Mouse (Mus musculus): ENCODE results near the gene Gckr. TPM values are rescaled to one million over a fixed set of nuclear protein-coding genes. Genes with fewer than 3 reads are reported as not detected.

Gene Gckr
- polyA plus RNA-seq, 1 experiment from 2014 or later: 0.10 TPM

DNA sequence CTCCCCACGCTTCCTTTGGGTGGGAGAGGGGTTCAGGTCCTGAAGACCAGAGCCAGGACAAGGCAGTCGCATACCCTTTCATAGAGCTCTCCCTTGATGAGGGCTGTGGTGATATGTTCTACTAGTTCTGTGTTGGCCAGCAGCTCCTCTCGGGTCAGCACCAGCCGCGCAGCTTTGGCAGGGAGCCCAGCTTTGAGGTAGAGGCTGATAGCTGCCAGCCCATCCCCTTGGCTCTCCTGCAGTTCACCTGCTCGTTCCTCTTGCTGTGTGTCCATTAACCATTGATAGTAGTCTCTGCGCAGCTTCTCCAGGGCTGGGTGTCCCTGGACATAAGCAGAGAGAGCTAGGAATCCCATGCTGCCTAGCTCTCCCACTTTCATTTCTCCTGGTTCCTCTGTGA, 31.1 kb upstream of the Gckr start:
- Histone ChIP-seq H3K4me2 (no peak overlapping the region), H3K4me1 (no peaks in the 10 kb centered on the region), H3K9ac (replicated peaks) (no peak overlapping the region), H3K27ac (replicated peaks) (no peak overlapping the region), H3K4me3 (replicated peaks) (no peak overlapping the region), H3K36me3 (peaks cover 94% of the 10 kb centered on the region), H3K9me3 (replicated peaks) (no peaks in the 10 kb centered on the region), H3K27me3 (replicated peaks) (no peaks in the 10 kb centered on the region)
- WGBS: 90% methylated on average over 7 of the region's 7 CpGs
- ATAC-seq (ENCODE audit: low FRiP score): no peak

DNA sequence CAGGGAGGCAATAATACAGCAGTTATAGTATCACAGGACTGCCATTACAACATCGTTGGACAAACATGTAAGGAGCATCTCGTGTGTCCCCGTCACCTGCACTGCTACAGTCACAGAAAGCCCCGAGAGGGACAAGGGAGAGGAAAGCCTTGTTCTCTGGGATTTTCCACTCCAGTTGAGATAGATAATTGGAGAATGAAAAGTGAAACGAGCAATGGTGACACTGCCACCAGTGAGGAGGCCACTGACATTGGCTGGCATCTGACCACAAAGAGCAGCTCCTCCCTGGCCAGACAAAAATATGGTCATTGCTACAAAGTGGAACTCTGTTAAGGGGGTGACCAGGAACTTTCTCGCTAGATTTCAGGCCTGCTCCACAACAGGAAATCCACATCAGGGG, 29.6 kb upstream of the Gckr start:
- no peak overlapping the region for H3K4me2 ChIP-seq
- H3K36me3 ChIP-seq: peaks cover 92% of the 10 kb centered on the region
- no peak overlapping the region for H3K27ac ChIP-seq (replicated peaks)
- no peaks in the 10 kb centered on the region for H3K4me1 ChIP-seq
- H3K27me3 ChIP-seq (replicated peaks): no peaks in the 10 kb centered on the region
- whole genome bisulfite sequencing: 60% methylated on average over 6 of the region's 6 CpGs
- 0 out of 2 replicates have a peak overlapping the region, but pooled peaks have one; percentile 10 for H3K9ac ChIP-seq (replicated peaks)
- H3K4me3 ChIP-seq (replicated peaks): no peak overlapping the region
- no peak for ATAC-seq (ENCODE audit: low FRiP score)
- no peaks in the 10 kb centered on the region for H3K9me3 ChIP-seq (replicated peaks)

DNA sequence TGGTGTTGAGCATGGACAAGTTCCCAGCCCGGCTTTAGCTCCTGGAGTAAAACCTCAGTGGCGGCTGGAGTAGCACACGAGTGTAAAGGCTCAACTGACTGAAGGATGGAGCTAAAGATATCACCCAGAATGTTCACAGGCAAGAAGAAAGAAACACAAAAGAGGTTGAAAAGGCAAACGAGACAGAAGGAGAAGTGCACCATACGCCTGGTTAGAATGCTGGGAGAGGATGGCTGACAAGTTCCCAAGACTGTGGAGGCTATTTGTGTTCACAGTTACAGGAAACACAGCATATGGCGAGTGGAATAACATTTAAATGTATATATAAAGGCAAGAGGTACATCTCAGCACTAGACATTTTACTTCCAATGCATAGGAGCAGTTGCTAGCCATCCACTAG, 24.2 kb upstream of the Gckr start:
- WGBS: 92% methylated on average over 6 of the region's 6 CpGs
- Histone ChIP-seq H3K4me2 (no peak overlapping the region), H3K4me1 (no peaks in the 10 kb centered on the region), H3K9me3 (replicated peaks) (no peaks in the 10 kb centered on the region), H3K27me3 (replicated peaks) (no peaks in the 10 kb centered on the region), H3K9ac (replicated peaks) (no peak overlapping the region), H3K27ac (replicated peaks) (no peak overlapping the region), H3K4me3 (replicated peaks) (no peak overlapping the region), H3K36me3 (peaks cover 78% of the 10 kb centered on the region)
- no peak for ATAC-seq (ENCODE audit: low FRiP score)

DNA sequence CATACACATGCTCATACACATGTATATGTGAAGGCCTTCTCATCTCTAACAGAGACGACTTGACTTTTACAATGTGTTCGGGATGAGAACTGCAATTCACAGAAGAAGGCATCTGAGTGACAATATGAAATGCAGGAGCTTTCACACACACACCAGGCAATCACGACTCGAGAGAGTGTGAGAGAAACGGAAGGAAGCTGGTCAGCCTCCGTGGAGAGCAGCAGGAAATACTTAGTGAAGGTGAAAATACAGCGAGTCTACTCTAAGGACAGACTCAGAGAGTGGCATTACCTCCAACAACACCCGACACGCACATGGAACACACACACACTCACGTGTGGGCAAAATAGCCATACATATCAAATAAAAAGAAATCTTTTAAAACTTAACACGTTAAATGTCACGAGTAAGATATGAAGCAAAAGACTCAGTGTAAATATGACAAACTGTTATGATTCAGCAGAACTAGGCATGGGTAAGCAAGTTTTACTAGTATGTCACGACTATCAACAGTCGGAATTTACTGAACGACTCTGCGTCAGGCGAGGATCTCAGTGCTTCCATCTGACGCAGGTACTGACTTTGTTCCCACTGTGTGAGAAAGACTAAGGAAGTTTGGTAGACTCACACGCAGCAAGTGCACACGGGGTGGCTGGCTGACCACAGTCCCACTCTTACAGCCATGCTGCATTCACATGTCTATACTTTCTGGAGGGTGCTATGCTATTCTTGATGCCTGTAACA, 17.8 kb upstream of the Gckr start:
- 91% methylated on average over 20 of the region's 20 CpGs for WGBS
- H3K9me3 ChIP-seq (replicated peaks): no peaks in the 10 kb centered on the region
- H3K27me3 ChIP-seq (replicated peaks): no peaks in the 10 kb centered on the region
- peaks cover 89% of the 10 kb centered on the region for H3K36me3 ChIP-seq
- no peak overlapping the region for H3K4me3 ChIP-seq (replicated peaks)
- no peak overlapping the region for H3K27ac ChIP-seq (replicated peaks)
- no peak overlapping the region for H3K9ac ChIP-seq (replicated peaks)
- H3K4me2 ChIP-seq: no peak overlapping the region
- no peaks in the 10 kb centered on the region for H3K4me1 ChIP-seq
- ATAC-seq (ENCODE audit: low FRiP score): no peak

DNA sequence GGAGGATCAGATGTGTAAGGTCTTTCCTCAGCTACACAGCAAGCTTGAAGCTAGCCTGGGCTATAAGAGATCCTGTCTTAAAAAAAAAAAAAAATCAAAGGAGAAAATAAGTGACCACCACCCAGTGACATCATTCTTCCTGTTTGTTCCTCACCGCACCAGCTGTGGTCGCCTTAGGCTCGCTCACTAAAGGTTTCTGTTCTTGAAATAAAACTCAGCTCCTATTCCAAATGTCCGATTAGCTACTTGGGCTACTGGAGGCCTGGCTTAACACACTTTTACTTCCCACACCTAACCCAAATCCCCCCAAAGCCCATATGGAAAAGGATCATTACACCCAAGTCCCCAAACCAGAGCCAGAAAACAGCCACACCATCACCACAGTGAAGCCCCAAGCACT, 9.0 kb upstream of the Gckr start:
- H3K4me3 ChIP-seq (replicated peaks): no peak overlapping the region
- H3K27me3 ChIP-seq (replicated peaks): no peaks in the 10 kb centered on the region
- 85% methylated on average over 4 of the region's 4 CpGs for WGBS

DNA sequence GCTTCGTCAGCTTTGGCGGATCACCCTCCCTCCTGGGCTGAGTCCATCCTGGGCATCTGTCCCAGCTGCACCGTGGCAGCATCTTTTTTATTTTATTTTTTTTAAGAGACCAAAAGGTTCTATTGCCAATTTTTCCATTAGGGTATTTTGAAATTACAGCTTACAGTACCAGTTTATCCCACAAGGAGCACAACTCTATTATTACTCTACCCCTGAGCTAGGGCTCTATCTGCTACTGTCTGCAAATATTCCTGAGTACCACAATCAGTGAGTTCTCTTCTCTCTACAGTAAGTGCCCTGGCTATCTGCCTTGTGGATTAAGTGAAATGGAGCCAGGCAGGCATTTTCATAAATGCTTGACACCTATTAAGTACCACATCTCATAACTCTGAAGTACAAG, 8.6 kb upstream of the Gckr start:
- WGBS: 79% methylated on average over 3 of the region's 3 CpGs
- no peak for ATAC-seq (ENCODE audit: low FRiP score)

More for the DNA sequence above, 9.0 kb upstream of the Gckr start:
- Histone ChIP-seq H3K4me1 (peaks cover 34% of the 10 kb centered on the region), H3K9ac (replicated peaks) (no peak overlapping the region), H3K27ac (replicated peaks) (no peak overlapping the region), H3K36me3 (peaks cover 43% of the 10 kb centered on the region), H3K9me3 (replicated peaks) (no peaks in the 10 kb centered on the region), H3K4me2 (no peak overlapping the region)
- ATAC-seq (ENCODE audit: low FRiP score): no peak

DNA sequence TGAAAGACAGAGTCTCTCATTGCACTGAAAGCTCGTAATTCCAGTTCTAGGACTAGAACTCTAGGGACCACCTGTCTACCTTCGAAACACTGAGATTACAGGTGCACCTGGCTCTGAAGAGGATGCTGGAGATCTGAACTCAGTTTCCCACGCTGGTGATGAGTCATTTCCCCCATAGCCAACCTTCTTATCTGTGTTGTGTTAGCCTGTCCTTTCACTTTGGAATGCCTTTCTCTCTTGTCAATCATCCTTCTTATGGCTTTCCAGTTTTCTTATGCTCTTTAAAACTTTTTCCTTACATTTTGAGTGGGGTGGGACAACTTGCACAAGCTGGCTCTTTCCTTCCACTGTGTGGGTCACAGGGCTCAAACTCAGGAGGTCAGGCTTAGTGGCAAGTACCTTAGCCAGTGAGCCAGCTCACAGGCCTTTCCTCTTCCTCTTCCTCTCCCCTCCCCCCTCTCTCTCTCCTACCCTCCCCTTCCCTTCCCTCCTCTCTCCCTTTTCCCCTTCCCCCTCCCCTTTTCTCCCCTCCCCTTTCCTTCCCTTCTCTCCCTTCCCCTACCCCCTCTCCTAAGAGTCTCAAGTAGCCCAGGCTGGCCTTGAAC, 7.5 kb upstream of the Gckr start:
- Histone ChIP-seq H3K4me3 (replicated peaks) (peak overlapping the region; percentile 58; the same call in 1 of the 2 replicates), H3K9ac (replicated peaks) (no peak overlapping the region)

More for the DNA sequence above, 8.6 kb upstream of the Gckr start:
- Histone ChIP-seq H3K4me1 (peaks cover 39% of the 10 kb centered on the region), H3K4me2 (no peak overlapping the region), H3K27ac (replicated peaks) (no peak overlapping the region), H3K36me3 (peaks cover 43% of the 10 kb centered on the region), H3K27me3 (replicated peaks) (no peaks in the 10 kb centered on the region), H3K4me3 (replicated peaks) (no peak overlapping the region), H3K9ac (replicated peaks) (no peak overlapping the region), H3K9me3 (replicated peaks) (no peaks in the 10 kb centered on the region)

DNA sequence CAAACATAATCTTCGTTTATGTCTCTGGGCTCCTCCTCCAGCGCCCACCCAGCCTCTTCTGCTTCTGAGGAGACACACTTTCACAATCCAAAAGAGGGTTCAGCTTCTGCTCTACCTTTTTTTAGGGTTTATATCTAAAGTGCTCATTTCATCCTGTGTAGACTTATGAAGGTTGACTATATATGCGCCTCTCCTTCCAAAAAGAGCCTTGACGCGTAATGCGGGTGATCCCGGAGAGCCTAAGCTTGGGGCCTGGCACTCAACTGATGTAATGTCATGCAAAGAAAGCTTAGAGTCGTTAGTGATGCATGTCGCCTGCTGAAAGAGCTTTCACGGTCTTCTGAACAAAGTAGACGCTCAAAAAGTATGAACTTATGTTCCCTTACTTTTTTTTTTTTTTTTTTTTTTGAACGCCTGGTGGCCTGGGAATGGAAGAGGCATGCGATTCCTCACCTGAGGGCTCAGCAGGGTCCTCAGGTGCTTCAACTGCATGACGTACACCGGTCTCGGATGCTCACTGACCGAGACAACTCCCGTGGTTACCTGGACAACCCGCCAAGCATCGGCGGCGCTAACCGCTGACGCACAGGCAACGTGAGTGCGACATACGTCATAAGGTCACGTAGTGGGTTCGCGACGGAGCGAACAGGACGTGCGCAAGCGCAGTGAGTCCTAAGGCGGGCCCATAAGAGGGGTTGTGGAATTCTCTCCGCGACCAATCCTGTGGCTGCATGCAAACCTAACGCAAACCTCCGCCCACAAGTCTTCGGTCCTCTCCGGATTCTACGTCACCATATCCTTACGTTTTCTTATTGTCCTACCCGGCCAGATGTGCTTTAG, 6.5 kb upstream of the Gckr start, which contains the start of gene Ift172:
TSS of gene Ift172 (minus strand) at position 596 of the 840 bp plus-strand sequence.
- peak; percentile 92 for ATAC-seq (ENCODE audit: low FRiP score)
- no peaks in the 10 kb centered on the region for H3K9me3 ChIP-seq (replicated peaks)
- peaks cover 54% of the 10 kb centered on the region for H3K4me1 ChIP-seq
- H3K36me3 ChIP-seq: peaks cover 22% of the 10 kb centered on the region
- H3K27ac ChIP-seq (replicated peaks): peak within 1 kb of the TSS; percentile 87
- H3K4me2 ChIP-seq: peak within 1 kb of the TSS; percentile 83
- H3K27me3 ChIP-seq (replicated peaks): no peaks in the 10 kb centered on the region
- peak within 1 kb of the TSS; percentile 56 for H3K9ac ChIP-seq (replicated peaks)
- 3% methylated on average over 45 of the region's 45 CpGs for WGBS
- peak within 1 kb of the TSS; percentile 58 for H3K4me3 ChIP-seq (replicated peaks)

More for the DNA sequence above, 7.5 kb upstream of the Gckr start:
- Histone ChIP-seq H3K36me3 (peaks cover 32% of the 10 kb centered on the region), H3K27me3 (replicated peaks) (no peaks in the 10 kb centered on the region), H3K27ac (replicated peaks) (no peak overlapping the region), H3K4me1 (peaks cover 49% of the 10 kb centered on the region), H3K4me2 (peak overlapping the region; percentile 83), H3K9me3 (replicated peaks) (no peaks in the 10 kb centered on the region)
- no peak for ATAC-seq (ENCODE audit: low FRiP score)
- 78% methylated on average over 3 of the region's 3 CpGs for WGBS

DNA sequence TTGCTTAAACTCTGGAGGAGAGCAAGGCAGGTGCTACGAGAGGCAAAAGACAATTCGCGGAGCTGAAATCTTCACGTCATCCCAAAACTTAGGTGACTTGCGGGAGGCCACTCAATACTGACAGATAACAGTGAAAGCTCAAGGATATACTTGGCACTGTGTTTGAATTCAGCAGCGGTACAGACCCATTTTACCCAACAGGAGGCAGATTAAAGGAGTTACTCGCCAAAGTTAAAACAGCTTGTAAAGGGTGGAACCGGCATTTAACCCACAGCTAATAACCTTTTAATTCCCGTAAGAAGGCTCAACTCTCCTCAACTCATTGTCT, 5.9 kb upstream of the Gckr start:
- H3K4me1 ChIP-seq: peaks cover 56% of the 10 kb centered on the region
- H3K27me3 ChIP-seq (replicated peaks): no peaks in the 10 kb centered on the region
- H3K9ac ChIP-seq (replicated peaks): peak overlapping the region; percentile 56
- peak overlapping the region; percentile 87 for H3K27ac ChIP-seq (replicated peaks)
- peaks cover 16% of the 10 kb centered on the region for H3K36me3 ChIP-seq
- peak overlapping the region; percentile 58 for H3K4me3 ChIP-seq (replicated peaks)
- 4% methylated on average over 9 of the region's 9 CpGs for WGBS
- H3K9me3 ChIP-seq (replicated peaks): no peaks in the 10 kb centered on the region
- ATAC-seq (ENCODE audit: low FRiP score): no peak; the same call in 1 of the 2 replicates
- peak overlapping the region; percentile 83 for H3K4me2 ChIP-seq

DNA sequence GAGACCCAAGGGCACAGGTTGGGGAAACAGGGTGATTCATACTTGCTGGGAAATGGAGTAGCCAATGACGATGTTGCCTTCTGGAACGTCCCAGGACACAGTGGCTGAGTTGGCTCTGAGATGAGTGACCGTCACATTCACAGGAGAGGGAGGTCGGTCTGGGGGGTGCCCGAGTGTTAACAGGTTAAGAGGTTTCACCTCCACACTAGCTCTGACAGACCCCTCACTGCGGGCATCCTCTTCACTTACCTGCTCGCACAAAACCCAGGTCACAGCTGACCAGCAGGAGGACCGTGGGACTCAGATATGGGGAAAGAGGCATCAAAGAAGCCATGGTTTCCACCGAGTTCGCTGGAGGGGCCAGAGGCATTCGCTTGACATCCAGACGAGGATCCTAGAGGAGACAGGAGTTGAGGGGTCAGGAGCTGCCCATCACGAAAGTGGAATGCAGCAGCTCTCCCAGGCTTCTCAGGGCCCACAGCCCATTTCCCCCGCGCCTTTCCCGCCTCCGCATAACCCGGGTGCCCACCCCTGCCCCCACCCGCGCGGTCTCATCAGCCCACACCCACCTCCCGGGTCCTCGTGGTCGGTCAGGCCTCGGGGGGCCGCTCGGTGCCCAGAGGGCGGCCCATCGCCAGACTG, 2.2 kb upstream of the Gckr start:
- H3K27ac ChIP-seq (replicated peaks): peak overlapping the region; percentile 89
- H3K36me3 ChIP-seq: peaks cover 10% of the 10 kb centered on the region
- peak; percentile 21 for ATAC-seq (ENCODE audit: low FRiP score)
- H3K4me1 ChIP-seq: peaks cover 46% of the 10 kb centered on the region
- H3K4me3 ChIP-seq (replicated peaks): peak overlapping the region; percentile 88
- H3K27me3 ChIP-seq (replicated peaks): no peaks in the 10 kb centered on the region
- H3K9me3 ChIP-seq (replicated peaks): no peaks in the 10 kb centered on the region
- peak overlapping the region; percentile 79 for H3K4me2 ChIP-seq
- H3K9ac ChIP-seq (replicated peaks): peak overlapping the region; percentile 96
- 5% methylated on average over 29 of the region's 29 CpGs for WGBS

DNA sequence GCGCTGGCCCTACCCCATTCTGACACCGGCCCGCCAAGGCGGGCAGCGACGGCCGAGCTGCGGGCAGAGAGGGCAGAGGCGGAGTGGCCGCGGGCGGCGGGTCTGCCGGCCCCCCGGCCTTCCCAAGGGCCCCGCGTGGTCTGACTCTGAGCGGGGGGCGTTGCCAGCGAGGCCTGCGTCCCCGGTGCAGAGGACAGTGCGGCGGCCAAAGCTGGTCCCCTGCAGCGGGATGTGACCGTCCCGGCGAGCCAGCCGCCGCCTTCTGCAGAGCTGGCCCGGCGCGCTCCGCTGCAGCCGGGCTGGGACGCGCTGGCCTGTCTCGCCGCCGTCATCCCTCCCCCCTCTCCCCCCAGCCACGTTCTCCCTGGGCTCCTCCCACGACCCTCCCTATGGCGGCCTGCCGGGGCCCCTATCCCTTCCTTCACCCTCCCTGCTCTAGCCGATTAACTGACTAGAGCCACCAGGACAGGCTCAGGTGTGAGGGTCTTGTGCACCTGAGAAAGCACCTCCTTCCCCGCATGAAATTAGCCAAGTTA, 1.6 kb upstream of the Gckr start, which contains the start of gene Fndc4:
TSS of gene Fndc4 (minus strand) at position 475 of the 536 bp plus-strand sequence.
- Histone ChIP-seq H3K4me1 (peaks cover 40% of the 10 kb centered on the region), H3K27me3 (replicated peaks) (no peaks in the 10 kb centered on the region), H3K27ac (replicated peaks) (peak within 1 kb of the TSS; percentile 89), H3K4me3 (replicated peaks) (peak within 1 kb of the TSS; percentile 88), H3K9ac (replicated peaks) (peak within 1 kb of the TSS; percentile 96), H3K9me3 (replicated peaks) (no peaks in the 10 kb centered on the region), H3K4me2 (peak within 1 kb of the TSS; percentile 79), H3K36me3 (peaks cover 10% of the 10 kb centered on the region)
- WGBS: 0% methylated on average over 44 of the region's 46 CpGs
- peak; percentile 84 for ATAC-seq (ENCODE audit: low FRiP score)
